Mouse (Mus musculus) neural tube, embryonic 13.5 days (tissue): ENCODE data around the gene Itprid1. TPM values are rescaled to one million over a fixed set of nuclear protein-coding genes. Genes with fewer than 3 reads are reported as not detected.
A peak's percentile ranks its signal among the peaks of the same experiment; 100 is the strongest.

Experiments
- ATAC-seq: fragments of 200-750 bp; cut with Nextera tagmentation; 2 replicates; pipeline ENCODE4 v1.8.0; 2017; ENCODE audit warnings: low read depth, mild to moderate bottlenecking, moderate TSS enrichment, moderate library complexity
- H3K27ac ChIP-seq: fragments of 300-500 bp; sonication (generic); replicated peaks from 2 replicates; pipeline ENCODE4 v1.5.1; 2015; ENCODE audit warnings: moderate library complexity, mild to moderate bottlenecking, inconsistent platforms
- H3K27me3 ChIP-seq: fragments of 300-500 bp; sonication (generic); 2 replicates; pipeline ENCODE4 v1.6.1; 2015; ENCODE audit warnings: mild to moderate bottlenecking, inconsistent platforms
- H3K36me3 ChIP-seq: fragments of 300-500 bp; sonication (generic); 2 replicates; pipeline ENCODE4 v1.6.1; 2015; ENCODE audit warnings: mild to moderate bottlenecking, inconsistent platforms
- H3K4me1 ChIP-seq: fragments of 300-500 bp; sonication (generic); replicated peaks from 2 replicates; pipeline ENCODE4 v1.6.1; 2015; ENCODE audit warnings: inconsistent platforms
- H3K4me2 ChIP-seq: fragments of 300-500 bp; sonication (generic); 2 replicates; pipeline ENCODE4 v1.6.1; 2015; ENCODE audit warnings: inconsistent platforms, mild to moderate bottlenecking, moderate library complexity
- H3K4me3 ChIP-seq: fragments of 300-500 bp; sonication (generic); 2 replicates; pipeline ENCODE4 v1.5.1; 2015; ENCODE audit warnings: mild to moderate bottlenecking, inconsistent platforms
- H3K9ac ChIP-seq: fragments of 300-500 bp; sonication (generic); 2 replicates; pipeline ENCODE4 v1.6.1; 2015; ENCODE audit warnings: moderate library complexity, mild to moderate bottlenecking, inconsistent platforms
- H3K9me3 ChIP-seq: fragments of 300-500 bp; sonication (generic); 2 replicates; pipeline ENCODE4 v1.6.1; 2016; ENCODE audit warnings: inconsistent platforms
- WGBS: fragments of 180-500 bp; shearing (Covaris S2); methylation state at CpG from one replicate; pipeline ENCODE4 v1.1.7; 2015; 5-methylcytosine and 5-hydroxymethylcytosine counted together
- polyA plus RNA-seq: library from polyadenylated mRNA; unstranded; fragments of >200 nt; fragmentation: Nextera tagmentation; extraction: Ambion mirVana; gene quantifications from 2 replicates; pipeline ENCODE4 v1.2.1, GENCODE M21; 2015

Gene Itprid1
- polyA plus RNA-seq, 1 experiment from 2014 or later, result not detected

DNA sequence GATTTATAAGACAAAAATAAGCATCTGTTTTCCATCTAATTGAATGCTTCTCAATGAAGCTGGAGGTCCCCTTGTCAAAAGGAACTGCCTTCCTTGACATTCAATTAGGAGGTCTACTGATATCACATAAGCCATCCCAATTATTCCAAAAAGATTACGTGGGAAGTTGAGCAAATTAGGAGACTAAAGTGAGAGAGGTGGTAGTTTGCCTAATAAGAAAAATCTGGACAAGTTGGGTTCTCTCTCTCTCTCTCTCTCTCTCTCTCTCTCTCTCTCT, 65.6 kb downstream of the Itprid1 start:
- H3K36me3 ChIP-seq, result no peaks in the 10 kb centered on the region
- H3K4me3 ChIP-seq, result no peak overlapping the region
- no peak for ATAC-seq
- no peaks in the 10 kb centered on the region for H3K9me3 ChIP-seq
- 65% methylated on average over 1 of the region's 1 CpGs for WGBS
- no peak overlapping the region for H3K4me2 ChIP-seq
- no peak overlapping the region for H3K27ac ChIP-seq
- no peaks in the 10 kb centered on the region for H3K4me1 ChIP-seq
- no peaks in the 10 kb centered on the region for H3K27me3 ChIP-seq
- no peak overlapping the region for H3K9ac ChIP-seq

DNA sequence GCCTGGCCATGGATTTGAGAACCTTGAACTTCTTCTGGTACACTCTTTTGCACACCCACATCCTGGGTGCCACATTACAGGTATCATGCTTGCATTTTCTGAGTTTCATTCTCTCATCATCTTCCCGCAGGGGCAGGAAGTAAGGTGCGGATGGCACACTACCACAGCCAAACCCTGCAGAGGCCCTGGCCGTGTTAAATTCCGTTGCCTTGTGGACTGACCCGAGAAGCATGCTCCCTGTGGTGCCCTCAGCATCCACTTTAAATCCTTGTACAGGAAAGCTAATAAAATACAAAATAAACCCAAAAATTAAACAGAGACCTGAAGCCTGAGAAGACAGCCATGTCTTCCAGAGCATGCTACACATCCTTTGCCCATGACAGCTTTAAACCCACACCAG, 82.5 kb downstream of the Itprid1 start:
- no peaks in the 10 kb centered on the region for H3K27me3 ChIP-seq
- H3K9ac ChIP-seq, result no peak overlapping the region
- no peaks in the 10 kb centered on the region for H3K36me3 ChIP-seq
- H3K4me2 ChIP-seq, result no peak overlapping the region
- H3K4me1 ChIP-seq, result peaks cover 21% of the 10 kb centered on the region; the same call in 1 of the 2 replicates
- no peak overlapping the region for H3K4me3 ChIP-seq
- no peaks in the 10 kb centered on the region for H3K9me3 ChIP-seq
- H3K27ac ChIP-seq, result peak overlapping the region; percentile 77
- WGBS, result 76% methylated on average over 5 of the region's 5 CpGs
- ATAC-seq, result no peak

DNA sequence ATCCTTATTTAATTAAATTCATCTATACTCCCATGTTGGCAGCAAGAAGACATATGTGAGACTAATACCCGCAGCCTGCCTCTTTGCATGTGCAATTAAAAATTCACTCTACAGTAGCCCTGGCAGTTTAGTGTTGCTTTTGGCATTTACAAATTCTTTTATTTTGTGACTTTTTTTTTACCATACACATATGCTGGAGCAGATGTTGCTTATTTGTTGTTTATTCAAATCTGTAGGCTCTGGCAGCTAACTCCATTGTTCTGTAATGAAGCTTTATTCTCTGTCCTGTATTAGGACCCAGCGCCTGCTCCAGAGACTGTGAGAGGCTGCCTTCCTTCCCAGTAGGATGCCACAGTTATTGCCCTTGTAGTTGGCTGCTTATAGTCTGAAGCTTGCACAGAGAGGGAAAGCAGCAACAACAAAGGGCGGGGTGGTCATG, 83.6 kb downstream of the Itprid1 start:
- no peaks in the 10 kb centered on the region for H3K27me3 ChIP-seq
- peak overlapping the region; percentile 92 for H3K27ac ChIP-seq
- H3K4me3 ChIP-seq, result no peak overlapping the region
- H3K9me3 ChIP-seq, result no peaks in the 10 kb centered on the region
- WGBS, result 28% methylated on average over 3 of the region's 3 CpGs
- H3K9ac ChIP-seq, result 0 out of 2 replicates have a peak overlapping the region, but pooled peaks have one; percentile 45
- H3K4me2 ChIP-seq, result peak overlapping the region; percentile 30
- no peaks in the 10 kb centered on the region for H3K36me3 ChIP-seq
- peaks cover 21% of the 10 kb centered on the region; the same call in 1 of the 2 replicates for H3K4me1 ChIP-seq
- peak; percentile 95 for ATAC-seq

DNA sequence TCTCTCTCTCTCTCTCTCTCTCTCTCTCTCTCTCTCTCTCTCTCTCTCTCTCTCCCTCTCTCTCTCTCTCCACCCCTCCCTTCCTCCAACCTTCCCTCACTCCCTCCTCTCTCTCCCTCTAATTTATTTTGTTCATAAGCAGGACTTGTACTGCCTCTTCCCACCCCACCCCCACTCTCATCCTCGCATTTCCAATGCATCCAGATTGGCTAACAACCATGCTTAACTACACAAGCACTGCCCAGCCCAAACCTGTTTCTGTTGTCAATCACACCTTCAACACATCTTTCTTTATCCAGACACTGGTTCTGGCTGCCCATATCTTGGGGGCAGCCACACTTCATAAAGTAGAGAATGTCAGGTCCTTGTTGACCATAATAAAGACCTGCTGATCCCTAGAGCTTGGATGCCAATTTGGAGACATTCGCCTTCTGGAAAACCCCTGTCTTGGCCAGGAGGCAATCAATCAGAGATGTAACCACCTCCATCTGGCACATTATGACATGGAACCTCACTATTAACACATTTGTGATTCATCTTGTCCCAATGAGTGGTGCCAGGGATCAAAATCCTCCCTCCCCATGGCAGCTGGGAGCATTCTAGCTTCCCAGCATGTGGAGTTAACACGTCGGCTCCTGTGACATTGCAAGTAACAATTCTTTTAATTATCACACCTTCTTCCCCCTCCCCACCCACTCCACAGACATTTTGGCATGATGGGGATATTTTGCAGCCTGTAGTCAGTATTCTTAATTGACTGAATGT, 84.4 kb downstream of the Itprid1 start:
- no peaks in the 10 kb centered on the region for H3K36me3 ChIP-seq
- 47% methylated on average over 4 of the region's 4 CpGs for WGBS
- no peaks in the 10 kb centered on the region for H3K9me3 ChIP-seq
- peaks cover 21% of the 10 kb centered on the region; the same call in 1 of the 2 replicates for H3K4me1 ChIP-seq
- H3K27ac ChIP-seq, result peak overlapping the region; percentile 92
- H3K9ac ChIP-seq, result 0 out of 2 replicates have a peak overlapping the region, but pooled peaks have one; percentile 45
- H3K27me3 ChIP-seq, result no peaks in the 10 kb centered on the region
- peak; percentile 88 for ATAC-seq
- H3K4me3 ChIP-seq, result no peak overlapping the region
- peak overlapping the region; percentile 30 for H3K4me2 ChIP-seq

DNA sequence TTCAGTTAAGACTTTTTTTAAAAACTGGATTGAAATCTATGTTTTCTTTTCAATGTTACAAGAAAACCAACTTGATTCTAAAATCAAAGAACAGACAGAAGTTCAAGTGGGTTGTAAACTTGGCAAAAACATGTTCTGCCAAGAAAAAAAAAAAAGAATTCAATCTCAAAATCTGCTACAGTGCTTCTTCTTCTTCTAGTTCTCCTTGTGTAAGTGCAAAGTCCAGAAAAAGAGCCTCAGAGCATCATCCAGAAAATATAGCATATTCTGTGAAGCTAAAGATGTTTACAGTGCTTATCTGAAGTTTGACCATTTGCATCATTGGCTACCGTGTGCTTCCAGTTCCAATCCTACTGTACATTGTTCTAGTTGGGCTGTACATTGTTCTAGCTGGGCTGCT, 108.0 kb downstream of the Itprid1 start:
- no peaks in the 10 kb centered on the region for H3K4me1 ChIP-seq
- no peaks in the 10 kb centered on the region for H3K36me3 ChIP-seq
- H3K9me3 ChIP-seq, result no peaks in the 10 kb centered on the region
- no peak overlapping the region for H3K4me3 ChIP-seq
- H3K27ac ChIP-seq, result no peak overlapping the region
- H3K9ac ChIP-seq, result no peak overlapping the region
- ATAC-seq, result no peak
- H3K4me2 ChIP-seq, result no peak overlapping the region
- 94% methylated on average over 1 of the region's 1 CpGs for WGBS
- H3K27me3 ChIP-seq, result no peaks in the 10 kb centered on the region

- Histone ChIP-seq H3K27me3 (no peaks in the 10 kb centered on the region), H3K4me1 (no peaks in the 10 kb centered on the region), H3K4me2 (no peak overlapping the region), H3K9me3 (no peaks in the 10 kb centered on the region), H3K9ac (no peak overlapping the region), H3K4me3 (no peak overlapping the region), H3K27ac (no peak overlapping the region), H3K36me3 (no peaks in the 10 kb centered on the region)
- WGBS, result 74% methylated on average over 8 of the region's 8 CpGs
- peak; percentile 96 for ATAC-seq
Observed at GRCm38 (mm10) chr6:55950345-55951110, 113.8 kb downstream of the Itprid1 start.

GRCm38 (mm10) chr6:55972998-55973397, 136.3 kb downstream of the Itprid1 start:
- H3K36me3 ChIP-seq, result no peaks in the 10 kb centered on the region
- peak; percentile 47; the same call in 1 of the 2 replicates for ATAC-seq
- no peaks in the 10 kb centered on the region for H3K9me3 ChIP-seq
- H3K4me2 ChIP-seq, result no peak overlapping the region
- no peak overlapping the region for H3K27ac ChIP-seq
- H3K4me1 ChIP-seq, result no peaks in the 10 kb centered on the region
- H3K9ac ChIP-seq, result no peak overlapping the region
- H3K4me3 ChIP-seq, result no peak overlapping the region
- H3K27me3 ChIP-seq, result no peaks in the 10 kb centered on the region

DNA sequence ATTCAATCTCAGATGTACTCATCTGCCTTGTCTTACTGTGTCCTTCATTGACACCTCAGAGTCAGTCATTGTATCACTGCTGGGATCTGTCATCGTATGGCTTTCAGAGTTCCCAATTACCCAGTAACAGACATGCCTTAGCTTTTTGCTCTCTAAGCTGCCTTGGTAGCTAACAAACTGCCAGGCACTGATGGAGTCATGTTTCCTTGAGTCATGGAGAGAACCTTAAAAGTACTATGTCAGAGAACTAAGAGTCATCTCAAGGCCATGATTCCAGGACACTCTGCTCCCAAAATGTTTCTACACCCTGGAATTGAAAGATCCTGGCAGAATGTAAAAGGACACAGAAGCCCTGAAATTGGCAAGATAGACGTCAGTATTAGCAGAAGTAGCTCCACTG, 143.1 kb downstream of the Itprid1 start:
- no peaks in the 10 kb centered on the region for H3K9me3 ChIP-seq
- 89% methylated on average over 2 of the region's 2 CpGs for WGBS
- no peaks in the 10 kb centered on the region for H3K36me3 ChIP-seq
- H3K4me2 ChIP-seq, result no peak overlapping the region
- no peaks in the 10 kb centered on the region for H3K27me3 ChIP-seq
- no peaks in the 10 kb centered on the region for H3K4me1 ChIP-seq
- H3K4me3 ChIP-seq, result no peak overlapping the region
- H3K9ac ChIP-seq, result no peak overlapping the region
- H3K27ac ChIP-seq, result no peak overlapping the region
- no peak for ATAC-seq

DNA sequence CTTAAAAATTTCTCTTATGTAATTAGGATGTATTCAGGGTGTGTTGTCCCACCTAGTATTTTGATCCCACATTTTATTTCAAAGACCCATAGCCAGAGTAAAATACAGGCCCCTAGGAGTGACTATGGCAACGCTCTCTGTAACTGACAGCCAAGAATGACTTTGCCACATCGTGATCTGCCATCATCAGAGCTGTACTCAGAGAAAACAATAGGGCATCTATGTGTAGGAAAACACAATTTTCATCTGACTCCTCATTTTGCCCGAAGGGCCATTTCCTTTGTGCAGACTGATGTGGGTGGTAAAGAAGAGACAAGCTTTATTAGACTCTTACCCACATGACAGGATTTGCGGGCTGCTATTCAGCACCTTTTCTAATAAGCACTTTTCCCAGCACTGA, 172.0 kb downstream of the Itprid1 start:
- H3K4me3 ChIP-seq, result no peak overlapping the region
- H3K27ac ChIP-seq, result no peak overlapping the region
- H3K9me3 ChIP-seq, result no peaks in the 10 kb centered on the region
- H3K36me3 ChIP-seq, result no peaks in the 10 kb centered on the region
- no peak for ATAC-seq
- no peak overlapping the region for H3K4me2 ChIP-seq
- H3K9ac ChIP-seq, result no peak overlapping the region
- no peaks in the 10 kb centered on the region for H3K27me3 ChIP-seq
- 71% methylated on average over 4 of the region's 4 CpGs for WGBS
- H3K4me1 ChIP-seq, result 0 out of 2 replicates have a peak, but pooled peaks cover 2% of the 10 kb centered on the region

GRCm38 (mm10) chr6:56012384-56012783, 175.7 kb downstream of the Itprid1 start:
- Histone ChIP-seq H3K4me3 (no peak overlapping the region), H3K27me3 (no peaks in the 10 kb centered on the region), H3K36me3 (no peaks in the 10 kb centered on the region), H3K4me2 (no peak overlapping the region), H3K9ac (no peak overlapping the region), H3K4me1 (peaks cover 9% of the 10 kb centered on the region), H3K9me3 (no peaks in the 10 kb centered on the region), H3K27ac (no peak overlapping the region)
- 57% methylated on average over 5 of the region's 5 CpGs for WGBS
- no peak for ATAC-seq

DNA sequence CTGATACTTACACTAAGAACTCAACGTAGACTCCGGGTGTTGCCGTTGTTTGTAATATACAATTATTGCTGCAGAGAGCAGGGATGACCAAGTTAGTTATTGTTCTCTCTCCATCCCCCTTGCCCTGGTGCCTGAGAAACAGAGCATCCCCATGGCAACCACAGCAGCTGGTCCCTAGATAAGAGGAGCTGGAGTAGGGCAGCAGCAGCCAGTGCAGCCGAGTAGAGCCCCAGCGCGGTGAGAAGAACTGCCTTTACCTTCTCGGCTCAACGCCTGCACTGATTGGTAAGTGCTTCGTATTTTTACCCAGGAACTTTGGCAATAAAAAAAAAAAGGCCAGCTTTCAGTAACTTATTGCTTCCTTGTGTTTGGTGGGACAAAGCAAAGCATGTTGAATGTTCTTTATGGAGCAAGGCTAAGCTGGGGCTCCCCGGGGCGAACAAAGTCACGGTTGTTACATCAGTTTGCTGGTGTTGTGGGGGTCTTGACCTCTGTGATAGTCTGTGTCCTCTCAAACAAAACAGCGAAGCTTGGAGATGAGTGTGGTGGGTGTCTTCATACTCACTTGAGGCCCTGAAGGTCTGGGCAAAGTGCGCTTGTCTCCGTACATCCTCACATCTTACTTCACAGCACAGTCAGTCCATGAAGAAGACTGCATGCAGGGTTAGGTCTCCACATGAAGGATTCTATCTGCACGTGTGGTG, 180.7 kb downstream of the Itprid1 start, which contains the start of gene Ppp1r17:
TSS of gene Ppp1r17 (plus strand) at position 207 of the 704 bp plus-strand sequence.
- 0 out of 2 replicates have a peak within 1 kb of the TSS, but pooled peaks have one; percentile 7 for H3K27ac ChIP-seq

DNA sequence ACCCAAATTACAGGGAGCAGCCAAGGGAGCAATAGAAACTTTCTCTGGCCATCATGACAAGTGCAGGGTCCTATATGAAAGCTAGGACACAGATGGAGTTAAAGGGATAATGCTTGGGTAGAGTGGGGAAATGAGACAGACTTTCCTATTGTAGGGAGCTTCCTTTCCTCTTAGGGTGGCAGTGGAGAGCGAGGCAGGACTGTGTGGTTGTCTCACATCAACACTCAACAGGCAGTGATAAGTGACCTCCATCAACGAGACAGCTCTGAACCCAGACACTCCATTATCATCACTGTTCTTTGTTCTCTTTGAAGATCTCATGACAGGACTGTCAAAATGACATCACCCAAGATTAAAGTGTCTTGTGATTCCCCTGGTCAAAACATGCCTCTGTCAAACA, 182.9 kb downstream of the Itprid1 start:
- Histone ChIP-seq H3K4me2 (no peak overlapping the region), H3K36me3 (no peaks in the 10 kb centered on the region), H3K9me3 (no peaks in the 10 kb centered on the region), H3K4me1 (peaks cover 16% of the 10 kb centered on the region), H3K27me3 (no peaks in the 10 kb centered on the region), H3K9ac (no peak overlapping the region), H3K4me3 (no peak overlapping the region), H3K27ac (no peak overlapping the region)
- ATAC-seq, result no peak
- 71% methylated on average over 2 of the region's 2 CpGs for WGBS

More for the DNA sequence above, 180.7 kb downstream of the Itprid1 start, which contains the start of gene Ppp1r17:
- H3K9me3 ChIP-seq, result no peaks in the 10 kb centered on the region
- peak within 1 kb of the TSS; percentile 36 for H3K4me2 ChIP-seq
- 32% methylated on average over 16 of the region's 16 CpGs for WGBS
- peak within 1 kb of the TSS; percentile 52 for H3K9ac ChIP-seq
- peak within 1 kb of the TSS; percentile 22 for H3K4me3 ChIP-seq
- no peaks in the 10 kb centered on the region for H3K36me3 ChIP-seq
- ATAC-seq, result peak; percentile 86
- H3K27me3 ChIP-seq, result no peaks in the 10 kb centered on the region
- H3K4me1 ChIP-seq, result peaks cover 16% of the 10 kb centered on the region
